Mouse (Mus musculus): ENCODE results near the gene Ppm1h.

DNA sequence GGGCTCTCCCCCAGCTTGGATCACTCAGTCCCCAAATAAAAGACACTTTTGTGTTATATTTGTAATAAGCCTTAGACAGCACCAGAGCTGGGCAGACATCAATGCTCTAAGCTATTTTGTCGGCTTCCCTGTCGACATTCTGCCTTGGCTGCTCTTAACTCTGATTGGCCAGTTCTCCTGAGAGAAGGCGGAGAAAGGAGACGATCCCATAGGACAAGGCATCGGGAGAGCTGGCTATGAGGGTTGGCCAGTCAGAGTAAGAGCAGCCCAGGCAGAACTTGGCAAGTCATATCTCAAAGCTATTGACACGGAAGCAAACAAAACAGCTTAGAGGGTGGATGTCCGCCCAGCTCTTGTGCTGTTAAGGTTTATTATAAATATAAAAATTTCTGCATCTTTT lies 243.7 kb downstream of the Ppm1h start:
- TF ChIP-seq E2F4 (IDR thresholded peaks at IDR 0.05; ENCODE audit: insufficient read depth) (no peak), POLR2A (IDR thresholded peaks at IDR 0.05; ENCODE audit: insufficient read length, low read depth) (no peak), SRF (IDR thresholded peaks at IDR 0.05; ENCODE audit: control insufficient read depth, insufficient read length, low read depth) (no peak), USF1 (IDR thresholded peaks at IDR 0.05; ENCODE audit: low read depth) (no peak), MYOG (IDR thresholded peaks at IDR 0.05; ENCODE audit: control insufficient read depth in 1 of 3, insufficient read depth in 1 of 3, insufficient read length in 2 of 3, low read depth in 2 of 3) (no peak), CEBPB (IDR thresholded peaks at IDR 0.05; ENCODE audit: insufficient read depth, poor library complexity, severe bottlenecking) (no peak), TCF12 (IDR thresholded peaks at IDR 0.05; ENCODE audit: insufficient read depth, poor library complexity, severe bottlenecking) (no peak), POLR2AphosphoS2 (IDR thresholded peaks at IDR 0.05; ENCODE audit: insufficient read length, low read depth) (no peak)

Measured in myocyte (in vitro differentiated cells).